Mouse (Mus musculus) CH12.LX (cell line): ENCODE measurements at regions not wholly inside any gene's neighbourhood (a gene's known extent, or its start where the extent isn't known, plus 50 kb on each side); places are given as distances from the start of the nearest gene placed in this dataset.

Experiments
- DNase-seq: peaks from one replicate; pipeline ENCODE4 v3.0.0-alpha.2; 2013; ENCODE audit errors: extremely low read depth
- H3K27ac ChIP-seq: 2 replicates; pipeline ENCODE4 v1.5.1; 2012; ENCODE audit warnings: low read depth, mild to moderate bottlenecking, control low read depth, moderate library complexity; ENCODE audit not compliant: insufficient read depth
- H3K27me3 ChIP-seq: replicated peaks from 2 replicates; pipeline ENCODE3; 2012; ENCODE audit warnings: inconsistent platforms
- H3K36me3 ChIP-seq, 2 experiments: replicated peaks in 1 of 2; 2 replicates each; pipeline versions ENCODE3 to v1.6.1; 2012; ENCODE audit warnings: inconsistent platforms in 1 of 2, low read length in 1 of 2, mild to moderate bottlenecking in 1 of 2, mixed read lengths in 1 of 2, moderate library complexity in 1 of 2; ENCODE audit not compliant: control insufficient read depth in 1 of 2, insufficient read depth in 1 of 2
- H3K4me1 ChIP-seq, 2 experiments: 2 replicates each; pipeline ENCODE4 v1.6.1; 2012; ENCODE audit warnings: inconsistent platforms in 1 of 2, moderate library complexity in 1 of 2; ENCODE audit not compliant: insufficient read depth in 2 of 2, control insufficient read depth in 1 of 2
- H3K4me2 ChIP-seq: 2 replicates; pipeline ENCODE4 v1.6.1; 2012; ENCODE audit warnings: low read depth, mild to moderate bottlenecking, control low read depth; ENCODE audit not compliant: poor library complexity, insufficient read depth, severe bottlenecking
- H3K4me3 ChIP-seq, 3 experiments: fragments of 150-350 bp in 1 of 3; sonication (generic) in 1 of 3; replicated peaks in 1 of 3; 2 replicates each; pipeline versions ENCODE3 to v1.5.1; 2011 to 2012; ENCODE audit warnings: low read depth in 2 of 3, low read length in 2 of 3, mild to moderate bottlenecking in 2 of 3, moderate library complexity in 2 of 3, control low read depth in 1 of 3, improper control_type of control experiment in 1 of 3, inconsistent platforms in 1 of 3, mixed read lengths in 1 of 3; ENCODE audit not compliant: poor library complexity in 1 of 3
- H3K79me2 ChIP-seq: replicated peaks from 2 replicates; pipeline ENCODE4 v1.6.1; 2012; ENCODE audit warnings: mild to moderate bottlenecking, moderate library complexity; ENCODE audit not compliant: control insufficient read depth, poor library complexity, insufficient read depth, severe bottlenecking; ENCODE audit errors: extremely low read depth
- H3K9ac ChIP-seq: 2 replicates; pipeline ENCODE4 v1.6.1; 2012; ENCODE audit warnings: low read depth, mild to moderate bottlenecking, control low read depth, moderate library complexity; ENCODE audit not compliant: insufficient read depth
- H3K9me3 ChIP-seq: replicated peaks from 2 replicates; pipeline ENCODE3; 2012; ENCODE audit warnings: low read length, inconsistent platforms, mixed read lengths
- BHLHE40 ChIP-seq: IDR thresholded peaks from 2 replicates; pipeline ENCODE4 v1.6.1; 2011; ENCODE audit warnings: mild to moderate bottlenecking, low read depth, low read length, improper control_type of control experiment
- CHD1 ChIP-seq: IDR thresholded peaks from 2 replicates; pipeline ENCODE4 v1.6.1; 2012; ENCODE audit warnings: low read depth, low read length, improper control_type of control experiment, inconsistent platforms
- CHD2 ChIP-seq: IDR thresholded peaks from 2 replicates; pipeline ENCODE4 v1.6.1; 2011; ENCODE audit warnings: low read length, improper control_type of control experiment
- CTCF ChIP-seq, 2 experiments: IDR thresholded peaks in 1 of 2; conservative IDR thresholded peaks in 1 of 2; 2 replicates each; pipeline ENCODE4 v1.5.1; 2011 to 2012; ENCODE audit warnings: low read depth in 2 of 2, low read length in 2 of 2, improper control_type of control experiment in 1 of 2, inconsistent platforms in 1 of 2, mild to moderate bottlenecking in 1 of 2, moderate library complexity in 1 of 2
- E2F4 ChIP-seq: IDR thresholded peaks from 2 replicates; pipeline ENCODE4 v1.6.1; 2011; ENCODE audit warnings: low read depth, low read length, improper control_type of control experiment; ENCODE audit not compliant: insufficient replicate concordance
- ETS1 ChIP-seq: conservative IDR thresholded peaks from 2 replicates; pipeline ENCODE4 v1.6.1; 2012; ENCODE audit warnings: low read depth, mild to moderate bottlenecking, inconsistent platforms, low read length, improper control_type of control experiment, moderate library complexity
- GABPA ChIP-seq: IDR thresholded peaks from 2 replicates; pipeline ENCODE4 v1.6.1; 2012; ENCODE audit warnings: low read depth, low read length, improper control_type of control experiment, inconsistent platforms; ENCODE audit not compliant: insufficient replicate concordance
- HCFC1 ChIP-seq: IDR thresholded peaks from 2 replicates; pipeline ENCODE4 v1.6.1; 2012; ENCODE audit warnings: low read depth, mild to moderate bottlenecking, inconsistent platforms, low read length, improper control_type of control experiment
- JUN ChIP-seq: IDR thresholded peaks from 2 replicates; pipeline ENCODE4 v1.6.1; 2011; ENCODE audit warnings: low read depth, mild to moderate bottlenecking, low read length, improper control_type of control experiment, moderate library complexity; ENCODE audit not compliant: insufficient read depth
- JUND ChIP-seq: conservative IDR thresholded peaks from 2 replicates; pipeline ENCODE4 v1.6.1; 2011; ENCODE audit warnings: low read depth, low read length, improper control_type of control experiment
- MAFK ChIP-seq: IDR thresholded peaks from 2 replicates; pipeline ENCODE4 v1.6.1; 2011; ENCODE audit warnings: low read length, improper control_type of control experiment; ENCODE audit not compliant: insufficient replicate concordance
- MEF2A ChIP-seq: IDR thresholded peaks from 2 replicates; pipeline ENCODE4 v1.6.1; 2014; ENCODE audit warnings: low read depth, mild to moderate bottlenecking, inconsistent platforms, low read length, improper control_type of control experiment, borderline replicate concordance
- MYC ChIP-seq: IDR thresholded peaks from 2 replicates; pipeline ENCODE4 v1.6.1; 2011; ENCODE audit warnings: low read depth, mild to moderate bottlenecking, improper control_type of control experiment, low read length
- POLR2AphosphoS2 ChIP-seq: IDR thresholded peaks from 2 replicates; pipeline ENCODE4 v1.6.1; 2011; ENCODE audit warnings: low read depth, low read length, improper control_type of control experiment
- RAD21 ChIP-seq: IDR thresholded peaks from 2 replicates; pipeline ENCODE4 v1.6.1; 2011; ENCODE audit warnings: low read depth, mild to moderate bottlenecking, low read length, improper control_type of control experiment, moderate library complexity
- SIN3A ChIP-seq: IDR thresholded peaks from 2 replicates; pipeline ENCODE4 v1.6.1; 2012; ENCODE audit warnings: low read length, improper control_type of control experiment, inconsistent platforms
- SMC3 ChIP-seq: IDR thresholded peaks from 2 replicates; pipeline ENCODE4 v1.6.1; 2011; ENCODE audit warnings: low read depth, low read length, improper control_type of control experiment
- TBP ChIP-seq: conservative IDR thresholded peaks from 2 replicates; pipeline ENCODE4 v1.6.1; 2011; ENCODE audit warnings: low read depth, low read length, improper control_type of control experiment
- ZC3H11A ChIP-seq: IDR thresholded peaks from 2 replicates; pipeline ENCODE4 v1.6.1; 2012; ENCODE audit warnings: low read depth, mild to moderate bottlenecking, inconsistent platforms, low read length, improper control_type of control experiment
- ZMIZ1 ChIP-seq: IDR thresholded peaks from 2 replicates; pipeline ENCODE4 v1.6.1; 2012; ENCODE audit warnings: low read depth, mild to moderate bottlenecking, inconsistent platforms, low read length, improper control_type of control experiment
- ZNF384 ChIP-seq: IDR thresholded peaks from 2 replicates; pipeline ENCODE4 v1.6.1; 2012; ENCODE audit warnings: low read depth, low read length, improper control_type of control experiment, inconsistent platforms
- dilution Hi-C: fragments of 300-500 bp; cut with MboI; formaldehyde crosslinking; loops from 2 replicates; pipeline ENCODE4 v1.14.3; 2020; ENCODE audit warnings: low sequenced_read_pairs; ENCODE audit not compliant: extremely low pct_unique_long_range_greater_than_20kb, extremely low pct_ligation_motif_present
- in situ Hi-C: fragments of 300-500 bp; cut with MboI; formaldehyde crosslinking; loops from 3 replicates; pipeline ENCODE4 v1.14.3; 2019; ENCODE audit warnings: low sequenced_read_pairs, low pct_ligation_motif_present, low pct_unique_long_range_greater_than_20kb, mixed read lengths

DNA sequence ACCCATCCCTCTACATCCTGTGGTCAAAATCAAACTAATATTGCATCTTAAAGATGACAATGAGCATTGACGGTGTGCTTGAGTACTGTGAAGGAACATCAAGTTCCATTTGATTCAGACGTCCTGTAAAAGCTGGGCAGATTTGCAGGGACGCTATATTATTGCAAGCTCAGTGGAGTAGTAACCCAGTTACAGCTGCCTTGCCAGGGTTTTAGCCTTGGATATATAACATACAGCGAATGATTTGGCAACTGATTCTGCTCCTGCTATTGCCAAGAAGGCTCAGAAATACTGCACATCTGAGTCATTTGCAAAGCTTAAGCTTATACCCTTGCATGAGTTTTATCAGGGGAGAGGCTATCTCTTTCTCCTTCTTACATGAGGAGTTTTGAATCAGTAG, 262.4 kb upstream of the Apob start:
- dilution Hi-C loops (no loop called here), in situ Hi-C loops (no loop called here)
- H3K9ac ChIP-seq, result no peak overlapping the region
- H3K36me3 ChIP-seq, result no peaks in the 10 kb centered on the region
- H3K4me1 ChIP-seq, result no peaks in the 10 kb centered on the region
- H3K27me3 ChIP-seq, result no peaks in the 10 kb centered on the region
- no peak for DNase-seq
- H3K27ac ChIP-seq, result no peak overlapping the region
- H3K9me3 ChIP-seq, result no peaks in the 10 kb centered on the region
- no peak overlapping the region for H3K4me3 ChIP-seq
- TF ChIP-seq SMC3, result no peak
- no peak for TF ChIP-seq CTCF (conservative IDR thresholded peaks at IDR 0.05 in 1 of 2, IDR thresholded peaks at IDR 0.05 in 1 of 2; ENCODE audit: low read depth in 2 of 2, low read length in 2 of 2)
- TF ChIP-seq ZC3H11A, result no peak
- no peak for TF ChIP-seq RAD21
- no peak for TF ChIP-seq BHLHE40
- TF ChIP-seq GABPA, result no peak
- TF ChIP-seq POLR2AphosphoS2, result no peak
- no peak for TF ChIP-seq E2F4
- TF ChIP-seq MYC, result no peak
- TF ChIP-seq ZMIZ1, result no peak
- TF ChIP-seq SIN3A, result no peak
- TF ChIP-seq, all 38 proteins: peak for 0
- H3K79me2 ChIP-seq, result no peaks in the 10 kb centered on the region
- no peak overlapping the region for H3K4me2 ChIP-seq

GRCm38 (mm10) chr12:7718556-7718955, 258.9 kb upstream of the Apob start:
- Histone ChIP-seq H3K4me3 (no peak overlapping the region), H3K4me2 (no peak overlapping the region), H3K9ac (no peak overlapping the region), H3K27ac (no peak overlapping the region), H3K9me3 (no peaks in the 10 kb centered on the region), H3K36me3 (no peaks in the 10 kb centered on the region), H3K4me1 (no peaks in the 10 kb centered on the region), H3K79me2 (no peaks in the 10 kb centered on the region), H3K27me3 (no peaks in the 10 kb centered on the region)
- TF ChIP-seq ETS1, result no peak
- no peak for TF ChIP-seq MEF2A
- no peak for TF ChIP-seq JUND
- no peak for TF ChIP-seq ZNF384
- no peak for TF ChIP-seq CHD1
- no peak for TF ChIP-seq HCFC1
- TF ChIP-seq TBP, result no peak
- TF ChIP-seq E2F4, result no peak
- no peak for TF ChIP-seq BHLHE40
- no peak for TF ChIP-seq JUN
- no peak for TF ChIP-seq CHD2
- TF ChIP-seq MAFK, result no peak
- no peak for DNase-seq
- in situ Hi-C loops (no loop called here), dilution Hi-C loops (no loop called here)
